Mouse (Mus musculus): Measurements from ENCODE around the gene Ppp1r9a. TPM values are rescaled to one million over a fixed set of nuclear protein-coding genes. Genes with fewer than 3 reads are reported as not detected.

Gene Ppp1r9a
- total and polyA plus RNA-seq, 3 experiments = 0.03 TPM; not detected in 2

- Histone ChIP-seq H3K27ac (ENCODE audit: control insufficient read depth, low read depth, low read length) (no peak overlapping the region), H3K9me3 (replicated peaks; ENCODE audit: insufficient read depth, low read length) (no peaks in the 10 kb centered on the region), H3K4me3 (ENCODE audit: control insufficient read depth in 1 of 2, insufficient read depth in 1 of 2, low read depth in 2 of 2, low read length in 2 of 2) (no peak overlapping the region), H3K79me2 (ENCODE audit: control insufficient read depth, insufficient read depth, low read length, poor library complexity) (no peaks in the 10 kb centered on the region), H3K9ac (ENCODE audit: control insufficient read depth, low read depth, low read length, poor library complexity, severe bottlenecking) (no peak overlapping the region), H3K36me3 (ENCODE audit: control insufficient read depth in 1 of 2, insufficient read depth in 2 of 2, low read length in 2 of 2) (no peaks in the 10 kb centered on the region), H3K4me1 (ENCODE audit: control insufficient read depth in 1 of 2, insufficient read depth in 2 of 2, low read length in 2 of 2) (no peaks in the 10 kb centered on the region), H3K27me3 (ENCODE audit: control insufficient read depth in 1 of 2, insufficient read depth in 2 of 2, low read length in 2 of 2) (peaks cover 9 to 10% of the 10 kb centered on the region in 2 experiments)
- TF ChIP-seq EP300 (IDR thresholded peaks at IDR 0.05; ENCODE audit: low read depth in 1 of 2, low read length in 2 of 2) (no peak), GABPA (IDR thresholded peaks at IDR 0.05; ENCODE audit: low read depth, low read length) (no peak), ETS1 (IDR thresholded peaks at IDR 0.05; ENCODE audit: low read depth, low read length) (no peak), ZC3H11A (IDR thresholded peaks at IDR 0.05; ENCODE audit: low read depth, low read length) (no peak), POLR2A (IDR thresholded peaks at IDR 0.05; ENCODE audit: control insufficient read depth in 1 of 2, insufficient read depth in 1 of 2, low read depth in 1 of 2, low read length in 2 of 2, poor library complexity in 1 of 2) (no peak), TBP (IDR thresholded peaks at IDR 0.05; ENCODE audit: low read depth, low read length) (no peak), NELFE (IDR thresholded peaks at IDR 0.05; ENCODE audit: low read depth, low read length) (no peak), TAL1 (IDR thresholded peaks at IDR 0.05; ENCODE audit: low read length) (no peak), SIN3A (IDR thresholded peaks at IDR 0.05; ENCODE audit: low read length) (no peak), TCF12 (IDR thresholded peaks at IDR 0.05; ENCODE audit: low read depth, low read length) (no peak), ZNF384 (IDR thresholded peaks at IDR 0.05; ENCODE audit: low read depth, low read length) (no peak), HCFC1 (IDR thresholded peaks at IDR 0.05; ENCODE audit: low read depth, low read length) (no peak), CTCF (IDR thresholded peaks at IDR 0.05 in 2 of 3, conservative IDR thresholded peaks at IDR 0.05 in 1 of 3; ENCODE audit: control insufficient read depth in 1 of 3, insufficient read depth in 1 of 3, low read depth in 2 of 3, low read length in 3 of 3, poor library complexity in 1 of 3, severe bottlenecking in 1 of 3) (no peak), USF1 (IDR thresholded peaks at IDR 0.05; ENCODE audit: low read depth, low read length) (no peak), SMC3 (IDR thresholded peaks at IDR 0.05; ENCODE audit: low read depth, low read length) (no peak), ZKSCAN1 (IDR thresholded peaks at IDR 0.05; ENCODE audit: low read depth, low read length) (no peak), UBTF (IDR thresholded peaks at IDR 0.05; ENCODE audit: borderline replicate concordance, insufficient read depth, low read depth, low read length) (no peak), MAFK (IDR thresholded peaks at IDR 0.05; ENCODE audit: borderline replicate concordance, low read depth, low read length) (no peak), BHLHE40 (IDR thresholded peaks at IDR 0.05; ENCODE audit: borderline replicate concordance, low read depth, low read length) (no peak), MYB (IDR thresholded peaks at IDR 0.05; ENCODE audit: low read depth, low read length) (no peak)
- DNase-seq (ENCODE audit: low read depth, low spot score) = no peak
Measured at GRCm38 (mm10) chr6:5054446-5055095, 151.9 kb downstream of the Ppp1r9a start.

GRCm38 (mm10) chr6:5074736-5075135 is 172.0 kb downstream of the Ppp1r9a start:
- H3K27me3 ChIP-seq (ENCODE audit: control insufficient read depth in 1 of 2, insufficient read depth in 2 of 2, low read length in 2 of 2) = peaks cover 0 to 4% of the 10 kb centered on the region in 2 experiments; a peak in 3 of 4 replicates
- no peak for DNase-seq (ENCODE audit: low read depth, low spot score)
- H3K9ac ChIP-seq (ENCODE audit: control insufficient read depth, low read depth, low read length, poor library complexity, severe bottlenecking) = no peak overlapping the region
- H3K27ac ChIP-seq (ENCODE audit: control insufficient read depth, low read depth, low read length) = no peak overlapping the region
- H3K36me3 ChIP-seq (ENCODE audit: control insufficient read depth in 1 of 2, insufficient read depth in 2 of 2, low read length in 2 of 2) = no peaks in the 10 kb centered on the region
- no peaks in the 10 kb centered on the region for H3K4me1 ChIP-seq (ENCODE audit: control insufficient read depth in 1 of 2, insufficient read depth in 2 of 2, low read length in 2 of 2)
- no peak overlapping the region for H3K4me3 ChIP-seq (ENCODE audit: control insufficient read depth in 1 of 2, insufficient read depth in 1 of 2, low read depth in 2 of 2, low read length in 2 of 2)
- no peaks in the 10 kb centered on the region for H3K79me2 ChIP-seq (ENCODE audit: control insufficient read depth, insufficient read depth, low read length, poor library complexity)
- H3K9me3 ChIP-seq (replicated peaks; ENCODE audit: insufficient read depth, low read length) = no peaks in the 10 kb centered on the region
- TF ChIP-seq GABPA (IDR thresholded peaks at IDR 0.05; ENCODE audit: low read depth, low read length) = no peak
- no peak for TF ChIP-seq USF2 (IDR thresholded peaks at IDR 0.05; ENCODE audit: borderline replicate concordance in 1 of 2, insufficient read depth in 1 of 2, low read depth in 1 of 2, low read length in 2 of 2)
- no peak for TF ChIP-seq POLR2AphosphoS2 (IDR thresholded peaks at IDR 0.05; ENCODE audit: low read length)
- no peak for TF ChIP-seq TAL1 (IDR thresholded peaks at IDR 0.05; ENCODE audit: low read length)
- TF ChIP-seq POLR2AphosphoS5 (IDR thresholded peaks at IDR 0.05; ENCODE audit: borderline replicate concordance, low read depth, low read length) = no peak
- no peak for TF ChIP-seq MAZ (IDR thresholded peaks at IDR 0.05; ENCODE audit: low read depth, low read length)
- TF ChIP-seq MEF2A (IDR thresholded peaks at IDR 0.05; ENCODE audit: extremely low read depth, insufficient replicate concordance, low read depth, low read length, poor library complexity, severe bottlenecking) = no peak
- no peak for TF ChIP-seq MAFK (IDR thresholded peaks at IDR 0.05; ENCODE audit: borderline replicate concordance, low read depth, low read length)
- TF ChIP-seq ZC3H11A (IDR thresholded peaks at IDR 0.05; ENCODE audit: low read depth, low read length) = no peak
